Mouse (Mus musculus) adrenal gland (tissue): Measurements from ENCODE around the gene Rhbdf2.

Source experiments
- intact Hi-C: fragments of 180-260 bp; cut with DNase I; formaldehyde crosslinking; loops from one replicate; pipeline ENCODE4 v1.15.1; 2025

Rhbdf2 gene

GRCm38 (mm10) chr11:116660181-116660580 lies 33.4 kb upstream of the Rhbdf2 start:
- intact Hi-C loops, result no loop called here

GRCm38 (mm10) chr11:116659027-116659621 lies 32.3 kb upstream of the Rhbdf2 start:
- intact Hi-C loops, result no loop called here

GRCm38 (mm10) chr11:116658238-116658637 lies 31.4 kb upstream of the Rhbdf2 start:
- intact Hi-C loops, result no loop called here

- intact Hi-C loops, result no loop called here
These were observed 30.7 kb upstream of the Rhbdf2 start for GRCm38 (mm10) chr11:116657311-116658223.

GRCm38 (mm10) chr11:116656348-116657191 lies 29.8 kb upstream of the Rhbdf2 start:
- intact Hi-C loops, result no loop called here

GRCm38 (mm10) chr11:116654255-116654821 lies 27.5 kb upstream of the Rhbdf2 start, which contains the start of gene Cygb:
Gene Cygb, minus strand, starts transcription at chr11:116654313.
- intact Hi-C loops, result no loop called here

- intact Hi-C loops, result no loop called here
These were observed 26.9 kb upstream of the Rhbdf2 start for GRCm38 (mm10) chr11:116653709-116654221.

- intact Hi-C loops, result no loop called here
These were observed 26.4 kb upstream of the Rhbdf2 start, which contains the start of gene Prcd for GRCm38 (mm10) chr11:116653234-116653633. Gene Prcd, plus strand, starts transcription at chr11:116653534.

- intact Hi-C loops, result no loop called here
These were observed 25.7 kb upstream of the Rhbdf2 start for GRCm38 (mm10) chr11:116652330-116653098.

- intact Hi-C loops, result no loop called here
These were observed 24.5 kb upstream of the Rhbdf2 start for GRCm38 (mm10) chr11:116651339-116651738.

GRCm38 (mm10) chr11:116650811-116651210 lies 24.0 kb upstream of the Rhbdf2 start:
- intact Hi-C loops, result no loop called here

- intact Hi-C loops, result no loop called here
These were observed 23.0 kb upstream of the Rhbdf2 start for GRCm38 (mm10) chr11:116649711-116650337.

- intact Hi-C loops, result no loop called here
These were observed 22.2 kb upstream of the Rhbdf2 start for GRCm38 (mm10) chr11:116648976-116649375.

- intact Hi-C loops, result no loop called here
These were observed 21.5 kb upstream of the Rhbdf2 start for GRCm38 (mm10) chr11:116648213-116648921.

- intact Hi-C loops, result no loop called here
These were observed 20.6 kb upstream of the Rhbdf2 start for GRCm38 (mm10) chr11:116647340-116647991.

GRCm38 (mm10) chr11:116646771-116647170 lies 20.0 kb upstream of the Rhbdf2 start:
- intact Hi-C loops, result no loop called here

GRCm38 (mm10) chr11:116646136-116646535 lies 19.3 kb upstream of the Rhbdf2 start:
- intact Hi-C loops, result no loop called here

- intact Hi-C loops, result no loop called here
These were observed 18.8 kb upstream of the Rhbdf2 start for GRCm38 (mm10) chr11:116645446-116646110.
